Mouse (Mus musculus) CH12.LX (cell line): ENCODE measurements at regions not wholly inside any gene's neighbourhood (a gene's known extent, or its start where the extent isn't known, plus 50 kb on each side); places are given as distances from the start of the nearest gene placed in this dataset.

ENCODE experiments used
- DNase-seq: peaks from one replicate; pipeline ENCODE4 v3.0.0-alpha.2; 2013; ENCODE audit errors: extremely low read depth
- H3K27ac ChIP-seq: 2 replicates; pipeline ENCODE4 v1.5.1; 2012; ENCODE audit warnings: low read depth, mild to moderate bottlenecking, control low read depth, moderate library complexity; ENCODE audit not compliant: insufficient read depth
- H3K27me3 ChIP-seq: replicated peaks from 2 replicates; pipeline ENCODE3; 2012; ENCODE audit warnings: inconsistent platforms
- H3K36me3 ChIP-seq, 2 experiments: replicated peaks in 1 of 2; 2 replicates each; pipeline versions ENCODE3 to v1.6.1; 2012; ENCODE audit warnings: inconsistent platforms in 1 of 2, low read length in 1 of 2, mild to moderate bottlenecking in 1 of 2, mixed read lengths in 1 of 2, moderate library complexity in 1 of 2; ENCODE audit not compliant: control insufficient read depth in 1 of 2, insufficient read depth in 1 of 2
- H3K4me1 ChIP-seq, 2 experiments: 2 replicates each; pipeline ENCODE4 v1.6.1; 2012; ENCODE audit warnings: inconsistent platforms in 1 of 2, moderate library complexity in 1 of 2; ENCODE audit not compliant: insufficient read depth in 2 of 2, control insufficient read depth in 1 of 2
- H3K4me2 ChIP-seq: 2 replicates; pipeline ENCODE4 v1.6.1; 2012; ENCODE audit warnings: low read depth, mild to moderate bottlenecking, control low read depth; ENCODE audit not compliant: poor library complexity, insufficient read depth, severe bottlenecking
- H3K4me3 ChIP-seq, 3 experiments: fragments of 150-350 bp in 1 of 3; sonication (generic) in 1 of 3; replicated peaks in 1 of 3; 2 replicates each; pipeline versions ENCODE3 to v1.5.1; 2011 to 2012; ENCODE audit warnings: low read depth in 2 of 3, low read length in 2 of 3, mild to moderate bottlenecking in 2 of 3, moderate library complexity in 2 of 3, control low read depth in 1 of 3, improper control_type of control experiment in 1 of 3, inconsistent platforms in 1 of 3, mixed read lengths in 1 of 3; ENCODE audit not compliant: poor library complexity in 1 of 3
- H3K79me2 ChIP-seq: replicated peaks from 2 replicates; pipeline ENCODE4 v1.6.1; 2012; ENCODE audit warnings: mild to moderate bottlenecking, moderate library complexity; ENCODE audit not compliant: control insufficient read depth, poor library complexity, insufficient read depth, severe bottlenecking; ENCODE audit errors: extremely low read depth
- H3K9ac ChIP-seq: 2 replicates; pipeline ENCODE4 v1.6.1; 2012; ENCODE audit warnings: low read depth, mild to moderate bottlenecking, control low read depth, moderate library complexity; ENCODE audit not compliant: insufficient read depth
- H3K9me3 ChIP-seq: replicated peaks from 2 replicates; pipeline ENCODE3; 2012; ENCODE audit warnings: low read length, inconsistent platforms, mixed read lengths
- BHLHE40 ChIP-seq: IDR thresholded peaks from 2 replicates; pipeline ENCODE4 v1.6.1; 2011; ENCODE audit warnings: mild to moderate bottlenecking, low read depth, low read length, improper control_type of control experiment
- CHD2 ChIP-seq: IDR thresholded peaks from 2 replicates; pipeline ENCODE4 v1.6.1; 2011; ENCODE audit warnings: low read length, improper control_type of control experiment
- CTCF ChIP-seq, 2 experiments: IDR thresholded peaks in 1 of 2; conservative IDR thresholded peaks in 1 of 2; 2 replicates each; pipeline ENCODE4 v1.5.1; 2011 to 2012; ENCODE audit warnings: low read depth in 2 of 2, low read length in 2 of 2, improper control_type of control experiment in 1 of 2, inconsistent platforms in 1 of 2, mild to moderate bottlenecking in 1 of 2, moderate library complexity in 1 of 2
- E2F4 ChIP-seq: IDR thresholded peaks from 2 replicates; pipeline ENCODE4 v1.6.1; 2011; ENCODE audit warnings: low read depth, low read length, improper control_type of control experiment; ENCODE audit not compliant: insufficient replicate concordance
- ETS1 ChIP-seq: conservative IDR thresholded peaks from 2 replicates; pipeline ENCODE4 v1.6.1; 2012; ENCODE audit warnings: low read depth, mild to moderate bottlenecking, inconsistent platforms, low read length, improper control_type of control experiment, moderate library complexity
- GABPA ChIP-seq: IDR thresholded peaks from 2 replicates; pipeline ENCODE4 v1.6.1; 2012; ENCODE audit warnings: low read depth, low read length, improper control_type of control experiment, inconsistent platforms; ENCODE audit not compliant: insufficient replicate concordance
- JUN ChIP-seq: IDR thresholded peaks from 2 replicates; pipeline ENCODE4 v1.6.1; 2011; ENCODE audit warnings: low read depth, mild to moderate bottlenecking, low read length, improper control_type of control experiment, moderate library complexity; ENCODE audit not compliant: insufficient read depth
- MAFK ChIP-seq: IDR thresholded peaks from 2 replicates; pipeline ENCODE4 v1.6.1; 2011; ENCODE audit warnings: low read length, improper control_type of control experiment; ENCODE audit not compliant: insufficient replicate concordance
- MAX ChIP-seq: IDR thresholded peaks from 2 replicates; pipeline ENCODE4 v1.6.1; 2011; ENCODE audit warnings: low read length, improper control_type of control experiment
- MXI1 ChIP-seq: IDR thresholded peaks from 2 replicates; pipeline ENCODE4 v1.6.1; 2011; ENCODE audit warnings: mild to moderate bottlenecking, low read depth, low read length, improper control_type of control experiment
- NRF1 ChIP-seq: IDR thresholded peaks from 2 replicates; pipeline ENCODE4 v1.6.1; 2014; ENCODE audit warnings: low read depth, mild to moderate bottlenecking, inconsistent platforms, low read length, improper control_type of control experiment, moderate library complexity
- POLR2AphosphoS2 ChIP-seq: IDR thresholded peaks from 2 replicates; pipeline ENCODE4 v1.6.1; 2011; ENCODE audit warnings: low read depth, low read length, improper control_type of control experiment
- RCOR1 ChIP-seq: conservative IDR thresholded peaks from 2 replicates; pipeline ENCODE4 v1.6.1; 2012; ENCODE audit warnings: low read depth, mild to moderate bottlenecking, inconsistent platforms, low read length, improper control_type of control experiment
- SIN3A ChIP-seq: IDR thresholded peaks from 2 replicates; pipeline ENCODE4 v1.6.1; 2012; ENCODE audit warnings: low read length, improper control_type of control experiment, inconsistent platforms
- SMC3 ChIP-seq: IDR thresholded peaks from 2 replicates; pipeline ENCODE4 v1.6.1; 2011; ENCODE audit warnings: low read depth, low read length, improper control_type of control experiment
- TCF12 ChIP-seq: IDR thresholded peaks from 2 replicates; pipeline ENCODE4 v1.6.1; 2014; ENCODE audit warnings: low read depth, mild to moderate bottlenecking, inconsistent platforms, low read length, improper control_type of control experiment
- USF1 ChIP-seq: IDR thresholded peaks from 2 replicates; pipeline ENCODE4 v1.6.1; 2014; ENCODE audit warnings: low read depth, mild to moderate bottlenecking, inconsistent platforms, low read length, improper control_type of control experiment
- ZC3H11A ChIP-seq: IDR thresholded peaks from 2 replicates; pipeline ENCODE4 v1.6.1; 2012; ENCODE audit warnings: low read depth, mild to moderate bottlenecking, inconsistent platforms, low read length, improper control_type of control experiment
- ZKSCAN1 ChIP-seq: IDR thresholded peaks from 2 replicates; pipeline ENCODE4 v1.6.1; 2012; ENCODE audit warnings: low read depth, inconsistent platforms, low read length, improper control_type of control experiment, borderline replicate concordance
- ZNF384 ChIP-seq: IDR thresholded peaks from 2 replicates; pipeline ENCODE4 v1.6.1; 2012; ENCODE audit warnings: low read depth, low read length, improper control_type of control experiment, inconsistent platforms
- dilution Hi-C: fragments of 300-500 bp; cut with MboI; formaldehyde crosslinking; loops from 2 replicates; pipeline ENCODE4 v1.14.3; 2020; ENCODE audit warnings: low sequenced_read_pairs; ENCODE audit not compliant: extremely low pct_unique_long_range_greater_than_20kb, extremely low pct_ligation_motif_present
- in situ Hi-C: fragments of 300-500 bp; cut with MboI; formaldehyde crosslinking; loops from 3 replicates; pipeline ENCODE4 v1.14.3; 2019; ENCODE audit warnings: low sequenced_read_pairs, low pct_ligation_motif_present, low pct_unique_long_range_greater_than_20kb, mixed read lengths

GRCm38 (mm10) chr6:103183355-103183754 lies 327.0 kb upstream of the Chl1 start:
- no peaks in the 10 kb centered on the region for H3K27me3 ChIP-seq
- H3K27ac ChIP-seq, result no peak overlapping the region
- H3K9ac ChIP-seq, result no peak overlapping the region
- TF ChIP-seq MAFK (no peak), BHLHE40 (no peak), POLR2AphosphoS2 (no peak), ETS1 (no peak), USF1 (no peak), CTCF (conservative IDR thresholded peaks at IDR 0.05 in 1 of 2, IDR thresholded peaks at IDR 0.05 in 1 of 2; ENCODE audit: low read depth in 2 of 2, low read length in 2 of 2) (no peak), ZNF384 (no peak), RCOR1 (no peak), MAX (no peak), SMC3 (no peak), E2F4 (no peak), ZKSCAN1 (no peak), MXI1 (no peak), JUN (no peak), CHD2 (no peak), GABPA (no peak), NRF1 (no peak)
- dilution Hi-C loops (no loop called here), in situ Hi-C loops (no loop called here)
- no peaks in the 10 kb centered on the region for H3K79me2 ChIP-seq
- no peaks in the 10 kb centered on the region for H3K4me1 ChIP-seq
- peaks cover 22% of the 10 kb centered on the region for H3K9me3 ChIP-seq
- H3K36me3 ChIP-seq, result no peaks in the 10 kb centered on the region
- H3K4me2 ChIP-seq, result no peak overlapping the region
- no peak for DNase-seq
- no peak overlapping the region for H3K4me3 ChIP-seq

- H3K79me2 ChIP-seq, result no peaks in the 10 kb centered on the region
- dilution Hi-C loops (no loop called here), in situ Hi-C loops (no loop called here)
- no peak overlapping the region for H3K9ac ChIP-seq
- H3K4me3 ChIP-seq, result no peak overlapping the region
- H3K9me3 ChIP-seq, result peaks cover 41% of the 10 kb centered on the region
- H3K27me3 ChIP-seq, result no peaks in the 10 kb centered on the region
- DNase-seq, result no peak
- no peaks in the 10 kb centered on the region for H3K4me1 ChIP-seq
- no peak overlapping the region for H3K4me2 ChIP-seq
- no peak for TF ChIP-seq ZC3H11A
- no peak for TF ChIP-seq POLR2AphosphoS2
- no peak for TF ChIP-seq SIN3A
- no peak for TF ChIP-seq TCF12
- no peak for TF ChIP-seq USF1
- H3K27ac ChIP-seq, result no peak overlapping the region
- H3K36me3 ChIP-seq, result no peaks in the 10 kb centered on the region
Measured at GRCm38 (mm10) chr6:103196838-103197237, 313.5 kb upstream of the Chl1 start.
